Mouse (Mus musculus): ENCODE data around the gene 4833423E24Rik.

DNA sequence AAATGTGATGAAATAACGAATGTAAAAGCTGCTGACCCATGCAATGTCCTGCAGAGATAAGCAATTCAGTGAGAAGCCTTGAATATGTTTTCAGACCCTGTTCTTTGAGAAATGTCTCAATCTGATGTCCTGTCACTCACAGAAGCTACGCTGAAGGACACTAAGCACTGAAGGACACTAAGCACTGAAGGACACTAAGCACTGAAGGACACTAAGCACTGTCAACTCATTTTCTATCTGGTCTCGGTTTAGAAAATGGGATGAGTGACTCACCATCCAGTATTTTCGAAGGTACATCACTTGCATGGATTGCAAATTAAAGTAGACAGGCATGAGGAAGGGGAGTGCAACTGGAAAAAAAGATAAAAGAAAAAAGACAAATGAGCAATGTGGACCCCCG, 28.4 kb downstream of the 4833423E24Rik start:
- TF ChIP-seq CTCF (IDR thresholded peaks at IDR 0.05; ENCODE audit: extremely low read depth, insufficient read length, insufficient replicate concordance, low read depth, low read length): no peak
- no peak for TF ChIP-seq POLR2A (IDR thresholded peaks at IDR 0.05; ENCODE audit: low read depth, low read length)

All from small intestine, adult 2 months (tissue).